11 mouse cellular contexts compared by ENCODE assay signal in genomic region chr14:25593876-25594275, GRCm38 (mm10).
DNase-seq lines count a peak whose midpoint lies in the region; ATAC-seq and TF ChIP-seq lines count a peak whose summit lies in the region.
"Had no signal": no experiment of that assay in that cellular context is flagged by ENCODE, and none has a peak within 500 bp of the region (broad histone marks: within the 10 kb centered on the region; RNA-seq: fewer than 3 reads in every experiment).

No protein-coding gene starts in this region.

- WGBS in embryonic facial prominence, embryonic 15.5 days: 49% methylated on average over 8 of the region's 8 CpGs
- 58% methylated on average over 8 of the region's 8 CpGs for WGBS in hindbrain, postnatal 0 days
- 42% methylated on average over 8 of the region's 8 CpGs for WGBS in neural tube, embryonic 14.5 days

- no peak overlapping the region for H3K9ac ChIP-seq in embryonic facial prominence, embryonic 15.5 days
- H3K9ac ChIP-seq in hindbrain, postnatal 0 days (replicated peaks; ENCODE audit: low read length): no peak overlapping the region
- H3K9ac ChIP-seq in neural tube, embryonic 14.5 days (replicated peaks; ENCODE audit: low read depth, low read length): no peak overlapping the region
- H3K9ac ChIP-seq: lung, embryonic 14.5 days had no signal

- peaks cover 10% of the 10 kb centered on the region; the same call in 1 of the 2 replicates for H3K36me3 ChIP-seq in embryonic facial prominence, embryonic 15.5 days
- H3K36me3 ChIP-seq in hindbrain, postnatal 0 days (ENCODE audit: insufficient read depth, low read length): no peaks in the 10 kb centered on the region
- H3K36me3 ChIP-seq in neural tube, embryonic 14.5 days (ENCODE audit: control insufficient read depth, insufficient read depth, low read length): no peaks in the 10 kb centered on the region

- no peak overlapping the region for H3K4me3 ChIP-seq in embryonic facial prominence, embryonic 15.5 days (replicated peaks)
- no peak overlapping the region for H3K4me3 ChIP-seq in hindbrain, postnatal 0 days (ENCODE audit: low read length)
- H3K4me3 ChIP-seq in neural tube, embryonic 14.5 days (ENCODE audit: low read depth, low read length): no peak overlapping the region
- H3K4me3 ChIP-seq: erythroblast, embryonic 14.5 days had no signal

- ATAC-seq in embryonic facial prominence, embryonic 15.5 days (ENCODE audit: insufficient number of reproducible peaks, low FRiP score, low TSS enrichment, low read depth): no peak
- ATAC-seq in hindbrain, postnatal 0 days: no peak
- ATAC-seq in neural tube, embryonic 14.5 days (ENCODE audit: low read depth): no peak

- H3K4me1 ChIP-seq in embryonic facial prominence, embryonic 15.5 days: peaks cover 53% of the 10 kb centered on the region
- peaks cover 22% of the 10 kb centered on the region for H3K4me1 ChIP-seq in hindbrain, postnatal 0 days (ENCODE audit: insufficient read depth, low read length)
- H3K4me1 ChIP-seq in neural tube, embryonic 14.5 days (ENCODE audit: control insufficient read depth, insufficient read depth, low read length): peaks cover 22% of the 10 kb centered on the region

- no peak for TF ChIP-seq CTCF in hindbrain, postnatal 0 days (IDR thresholded peaks at IDR 0.05; ENCODE audit: low read depth)

- peak; percentile 60 to 69 for DNase-seq in spleen, postnatal 36 days (ENCODE audit: low spot score in 2 of 2)
- DNase-seq in spleen, postnatal 14 days (ENCODE audit: low spot score in 2 of 2): no peak
- no peak for DNase-seq in hindbrain, postnatal 0 days (ENCODE audit: low spot score)
- DNase-seq in layer of hippocampus, adult 9-10 months (ENCODE audit: low spot score): no peak
- no peak for DNase-seq in left cerebral cortex, adult 8-10 months (ENCODE audit: low spot score in 2 of 2)
- no peak for DNase-seq in cerebellum, adult 18-20 months
- DNase-seq: lung, embryonic 14.5 days had no signal

- peak overlapping the region; percentile 82 for H3K27ac ChIP-seq in embryonic facial prominence, embryonic 15.5 days (replicated peaks)
- H3K27ac ChIP-seq in hindbrain, postnatal 0 days: peak overlapping the region; percentile 22; the same call in 1 of the 2 replicates
- H3K27ac ChIP-seq in neural tube, embryonic 14.5 days (ENCODE audit: low read depth, low read length): peak overlapping the region; percentile 58

- H3K4me2 ChIP-seq in embryonic facial prominence, embryonic 15.5 days (replicated peaks): no peak overlapping the region
- no peak overlapping the region for H3K4me2 ChIP-seq in hindbrain, postnatal 0 days (ENCODE audit: low read depth, low read length)
- no peak overlapping the region for H3K4me2 ChIP-seq in neural tube, embryonic 14.5 days (ENCODE audit: low read depth, low read length)
- H3K4me2 ChIP-seq: heart, embryonic 11.5 days; lung, embryonic 14.5 days had no signal

- H3K9me3 ChIP-seq in embryonic facial prominence, embryonic 15.5 days (replicated peaks): no peaks in the 10 kb centered on the region
- no peaks in the 10 kb centered on the region for H3K9me3 ChIP-seq in hindbrain, postnatal 0 days (ENCODE audit: low read length)
- no peaks in the 10 kb centered on the region for H3K9me3 ChIP-seq in neural tube, embryonic 14.5 days (ENCODE audit: control insufficient read depth, low read length)

- no peaks in the 10 kb centered on the region for H3K27me3 ChIP-seq in embryonic facial prominence, embryonic 15.5 days
- H3K27me3 ChIP-seq in hindbrain, postnatal 0 days (ENCODE audit: insufficient read depth, low read length): no peaks in the 10 kb centered on the region
- H3K27me3 ChIP-seq in neural tube, embryonic 14.5 days (ENCODE audit: control insufficient read depth, insufficient read depth, low read length): no peaks in the 10 kb centered on the region

Comparison
In these comparisons a context has a peak if more than half of its experiments do, and no peak if none do; other contexts are left out.
1. DNase-seq: peak in spleen, postnatal 36 days (2 of 2); none in spleen, postnatal 14 days (0 of 2), hindbrain, postnatal 0 days (single experiment), layer of hippocampus, adult 9-10 months (single experiment), left cerebral cortex, adult 8-10 months (0 of 2) and cerebellum, adult 18-20 months (0 of 2).
2. H3K27ac ChIP-seq: peak in every context shown above with its lines; median percentile 82 in embryonic facial prominence, embryonic 15.5 days; 58 in neural tube, embryonic 14.5 days; 22 in hindbrain, postnatal 0 days.